Mouse (Mus musculus) myocyte (in vitro differentiated cells): ENCODE data around the gene Cyren. TPM values are rescaled to one million over a fixed set of nuclear protein-coding genes. Genes with fewer than 3 reads are reported as not detected.
A peak's percentile ranks its signal among the peaks of the same experiment; 100 is the strongest.

Source experiments
- H3K27me3 ChIP-seq: one replicate; pipeline ENCODE4 v1.6.1; 2011; ENCODE audit not compliant: control insufficient read depth, insufficient read depth, insufficient read length
- H3K36me3 ChIP-seq: one replicate; pipeline ENCODE4 v1.6.1; 2011; ENCODE audit not compliant: control insufficient read depth, insufficient read depth
- H3K4me2 ChIP-seq: one replicate; pipeline ENCODE4 v1.6.1; 2011; ENCODE audit warnings: low read depth, control low read depth
- H3K4me3 ChIP-seq: one replicate; pipeline ENCODE4 v1.5.1; 2011; ENCODE audit warnings: mild to moderate bottlenecking, control low read depth, moderate library complexity
- H3K79me2 ChIP-seq: one replicate; pipeline ENCODE4 v1.6.1; 2011; ENCODE audit not compliant: control insufficient read depth, insufficient read depth
- H3ac ChIP-seq: one replicate; pipeline ENCODE4 v1.6.1; 2011; ENCODE audit not compliant: control insufficient read depth, insufficient read length
- CEBPB ChIP-seq: IDR thresholded peaks from 2 replicates; pipeline ENCODE4 v1.6.1; 2011; ENCODE audit warnings: mild to moderate bottlenecking, moderate library complexity; ENCODE audit not compliant: poor library complexity, insufficient read depth, severe bottlenecking
- E2F4 ChIP-seq: IDR thresholded peaks from one replicate; pipeline ENCODE4 v1.6.1; 2011; ENCODE audit warnings: mild to moderate bottlenecking, control low read depth, moderate library complexity; ENCODE audit not compliant: insufficient read depth
- MAX ChIP-seq: IDR thresholded peaks from one replicate; pipeline ENCODE4 v1.6.1; 2011; ENCODE audit warnings: low read depth, mild to moderate bottlenecking, control low read depth
- MYOD1 ChIP-seq, 3 experiments: IDR thresholded peaks; one replicate each; pipeline ENCODE4 v1.6.1; 2011; ENCODE audit warnings: control low read depth in 2 of 3, low read depth in 2 of 3, mild to moderate bottlenecking in 2 of 3, moderate library complexity in 1 of 3; ENCODE audit not compliant: insufficient read length in 2 of 3, control insufficient read depth in 1 of 3
- MYOG ChIP-seq, 3 experiments: IDR thresholded peaks; one replicate each; pipeline ENCODE4 v1.6.1; 2011; ENCODE audit warnings: control low read depth in 2 of 3, low read depth in 2 of 3, mild to moderate bottlenecking in 2 of 3; ENCODE audit not compliant: insufficient read length in 2 of 3, control insufficient read depth in 1 of 3, insufficient read depth in 1 of 3
- POLR2A ChIP-seq: IDR thresholded peaks from one replicate; pipeline ENCODE4 v1.6.1; 2011; ENCODE audit warnings: low read depth, mild to moderate bottlenecking, control low read depth, moderate library complexity; ENCODE audit not compliant: insufficient read length
- POLR2AphosphoS2 ChIP-seq: IDR thresholded peaks from one replicate; pipeline ENCODE4 v1.6.1; 2011; ENCODE audit warnings: low read depth, control low read depth; ENCODE audit not compliant: insufficient read length
- REST ChIP-seq: IDR thresholded peaks from one replicate; pipeline ENCODE4 v1.6.1; 2011; ENCODE audit warnings: mild to moderate bottlenecking, control low read depth, moderate library complexity; ENCODE audit not compliant: insufficient read depth, insufficient read length
- SRF ChIP-seq: IDR thresholded peaks from one replicate; pipeline ENCODE4 v1.6.1; 2011; ENCODE audit warnings: low read depth; ENCODE audit not compliant: control insufficient read depth, insufficient read length
- TCF12 ChIP-seq: IDR thresholded peaks from one replicate; pipeline ENCODE4 v1.6.1; 2011; ENCODE audit warnings: mild to moderate bottlenecking, control low read depth; ENCODE audit not compliant: poor library complexity, insufficient read depth, severe bottlenecking
- TCF3 ChIP-seq: IDR thresholded peaks from one replicate; pipeline ENCODE4 v1.6.1; 2011; ENCODE audit warnings: low read depth, control low read depth; ENCODE audit not compliant: insufficient read length
- USF1 ChIP-seq: IDR thresholded peaks from one replicate; pipeline ENCODE4 v1.6.1; 2011; ENCODE audit warnings: low read depth, mild to moderate bottlenecking, control low read depth, moderate library complexity
- polyA plus RNA-seq: library from polyadenylated mRNA; unstranded; fragments of >200 nt; fragmentation: generic; extraction: Trizol; gene quantifications from one replicate; pipeline ENCODE4 v1.2.1, GENCODE M21; 2012; ENCODE audit warnings: missing spikeins

Gene Cyren
- polyA plus RNA-seq, 1 experiment, result 8.0 TPM

- H3K79me2 ChIP-seq, result no peaks in the 10 kb centered on the region
- H3ac ChIP-seq, result no peak overlapping the region
- H3K27me3 ChIP-seq, result no peaks in the 10 kb centered on the region
- H3K36me3 ChIP-seq, result peaks cover 10% of the 10 kb centered on the region
- TF ChIP-seq POLR2AphosphoS2 (no peak), MAX (no peak), TCF3 (no peak), TCF12 (no peak), E2F4 (no peak), MYOD1 (IDR thresholded peaks at IDR 0.05; ENCODE audit: control insufficient read depth in 1 of 3, insufficient read length in 2 of 3, low read depth in 2 of 3) (no peak), CEBPB (no peak), USF1 (no peak), REST (no peak), POLR2A (no peak), MYOG (IDR thresholded peaks at IDR 0.05; ENCODE audit: control insufficient read depth in 1 of 3, insufficient read depth in 1 of 3, insufficient read length in 2 of 3, low read depth in 2 of 3) (no peak), SRF (no peak)
- no peak overlapping the region for H3K4me3 ChIP-seq
- H3K4me2 ChIP-seq, result no peak overlapping the region
Observed at GRCm38 (mm10) chr6:34901911-34902444, 24.1 kb upstream of the Cyren start.

DNA sequence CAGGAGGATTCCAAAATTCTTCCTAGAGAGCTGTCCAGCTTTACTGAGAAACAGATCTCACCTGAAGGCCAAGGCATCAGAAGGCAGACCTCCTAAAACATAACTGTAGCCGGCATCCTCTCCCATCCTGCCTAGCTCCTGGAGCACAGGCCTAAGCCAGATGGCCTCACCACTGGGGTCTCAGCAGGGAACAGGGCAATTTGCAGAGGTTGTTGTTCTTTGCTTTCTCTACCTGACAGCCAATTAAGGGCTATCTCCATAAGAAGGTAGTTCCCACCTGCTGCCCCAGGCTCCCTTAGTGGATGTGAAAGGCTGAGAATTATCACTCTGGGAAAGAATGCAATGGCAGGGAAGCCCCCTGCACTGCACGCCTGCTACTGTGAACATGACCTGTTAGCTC, 23.1 kb upstream of the Cyren start:
- Histone ChIP-seq H3K4me2 (no peak overlapping the region), H3K36me3 (peaks cover 10% of the 10 kb centered on the region), H3ac (no peak overlapping the region), H3K4me3 (no peak overlapping the region), H3K79me2 (no peaks in the 10 kb centered on the region), H3K27me3 (no peaks in the 10 kb centered on the region)
- TF ChIP-seq MYOG (IDR thresholded peaks at IDR 0.05; ENCODE audit: control insufficient read depth in 1 of 3, insufficient read depth in 1 of 3, insufficient read length in 2 of 3, low read depth in 2 of 3) (no peak), MYOD1 (IDR thresholded peaks at IDR 0.05; ENCODE audit: control insufficient read depth in 1 of 3, insufficient read length in 2 of 3, low read depth in 2 of 3) (no peak), TCF3 (no peak), USF1 (no peak), MAX (no peak), SRF (no peak), E2F4 (no peak), POLR2AphosphoS2 (no peak), REST (no peak), POLR2A (no peak), CEBPB (no peak), TCF12 (no peak)

GRCm38 (mm10) chr6:34899127-34899526, 21.3 kb upstream of the Cyren start:
- no peak for TF ChIP-seq TCF12
- TF ChIP-seq POLR2A, result no peak
- TF ChIP-seq TCF3, result no peak
- TF ChIP-seq MYOD1 (IDR thresholded peaks at IDR 0.05; ENCODE audit: control insufficient read depth in 1 of 3, insufficient read length in 2 of 3, low read depth in 2 of 3), result no peak
- TF ChIP-seq MAX, result no peak
- no peak for TF ChIP-seq CEBPB
- TF ChIP-seq MYOG (IDR thresholded peaks at IDR 0.05; ENCODE audit: control insufficient read depth in 1 of 3, insufficient read depth in 1 of 3, insufficient read length in 2 of 3, low read depth in 2 of 3), result no peak
- TF ChIP-seq E2F4, result no peak
- Histone ChIP-seq H3K36me3 (peaks cover 9% of the 10 kb centered on the region), H3ac (no peak overlapping the region), H3K4me2 (no peak overlapping the region), H3K4me3 (no peak overlapping the region), H3K79me2 (no peaks in the 10 kb centered on the region), H3K27me3 (no peaks in the 10 kb centered on the region)

DNA sequence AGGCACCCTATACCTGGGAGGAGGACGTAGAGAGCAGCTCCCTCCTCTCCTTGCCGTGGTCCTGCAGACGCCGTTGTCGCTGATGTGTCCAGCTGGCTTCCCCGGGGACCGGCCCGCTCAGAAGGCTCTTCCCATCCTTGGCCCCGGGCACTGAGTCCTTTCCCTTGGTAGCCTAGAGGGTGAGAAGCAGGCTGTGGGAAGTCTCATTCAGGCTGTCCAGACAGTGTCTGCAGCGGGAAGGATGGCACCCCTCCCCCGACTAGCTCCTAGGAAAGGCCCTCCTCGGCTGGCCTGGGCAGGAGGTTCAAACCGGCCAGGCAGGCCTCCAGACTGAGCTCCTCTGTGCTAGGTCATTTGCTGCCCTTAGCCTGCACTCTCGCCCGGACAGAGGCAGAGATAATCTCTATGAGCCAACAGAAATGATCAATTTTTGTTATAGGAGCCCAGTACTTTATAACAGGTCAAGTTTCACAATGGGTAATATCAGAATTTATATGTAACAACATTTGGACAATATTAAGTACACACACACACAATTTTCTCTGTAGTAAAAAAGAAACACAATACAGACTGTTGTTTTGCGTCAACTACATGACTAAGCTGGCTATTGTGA, 18.4 kb upstream of the Cyren start:
- Histone ChIP-seq H3K36me3 (peaks cover 3% of the 10 kb centered on the region), H3K4me3 (no peak overlapping the region), H3K27me3 (no peaks in the 10 kb centered on the region), H3K79me2 (no peaks in the 10 kb centered on the region), H3K4me2 (no peak overlapping the region), H3ac (no peak overlapping the region)
- TF ChIP-seq SRF, result no peak
- TF ChIP-seq USF1, result no peak
- TF ChIP-seq CEBPB, result no peak
- TF ChIP-seq MYOD1 (IDR thresholded peaks at IDR 0.05; ENCODE audit: control insufficient read depth in 1 of 3, insufficient read length in 2 of 3, low read depth in 2 of 3), result no peak
- no peak for TF ChIP-seq POLR2AphosphoS2
- TF ChIP-seq POLR2A, result no peak
- no peak for TF ChIP-seq E2F4
- no peak for TF ChIP-seq REST
- TF ChIP-seq TCF3, result no peak

- TF ChIP-seq TCF3, result no peak
- TF ChIP-seq MYOD1 (IDR thresholded peaks at IDR 0.05; ENCODE audit: control insufficient read depth in 1 of 3, insufficient read length in 2 of 3, low read depth in 2 of 3), result peak in 2 of 3 experiments; percentile 5 to 49
- TF ChIP-seq E2F4, result no peak
- TF ChIP-seq POLR2A, result no peak
- no peak for TF ChIP-seq MAX
- peak; percentile 3 to 65 (median 41) for TF ChIP-seq MYOG (IDR thresholded peaks at IDR 0.05; ENCODE audit: control insufficient read depth in 1 of 3, insufficient read depth in 1 of 3, insufficient read length in 2 of 3, low read depth in 2 of 3)
Observed at GRCm38 (mm10) chr6:34895569-34895968, 17.7 kb upstream of the Cyren start.

More at GRCm38 (mm10) chr6:34895569-34895968, 17.7 kb upstream of the Cyren start:
- H3K79me2 ChIP-seq, result no peaks in the 10 kb centered on the region
- H3ac ChIP-seq, result no peak overlapping the region
- H3K4me3 ChIP-seq, result no peak overlapping the region
- H3K36me3 ChIP-seq, result peaks cover 3% of the 10 kb centered on the region
- H3K27me3 ChIP-seq, result no peaks in the 10 kb centered on the region
- H3K4me2 ChIP-seq, result no peak overlapping the region
